Mouse (Mus musculus): Measurements from ENCODE around the gene Ptbp1.

The Ptbp1 gene

DNA sequence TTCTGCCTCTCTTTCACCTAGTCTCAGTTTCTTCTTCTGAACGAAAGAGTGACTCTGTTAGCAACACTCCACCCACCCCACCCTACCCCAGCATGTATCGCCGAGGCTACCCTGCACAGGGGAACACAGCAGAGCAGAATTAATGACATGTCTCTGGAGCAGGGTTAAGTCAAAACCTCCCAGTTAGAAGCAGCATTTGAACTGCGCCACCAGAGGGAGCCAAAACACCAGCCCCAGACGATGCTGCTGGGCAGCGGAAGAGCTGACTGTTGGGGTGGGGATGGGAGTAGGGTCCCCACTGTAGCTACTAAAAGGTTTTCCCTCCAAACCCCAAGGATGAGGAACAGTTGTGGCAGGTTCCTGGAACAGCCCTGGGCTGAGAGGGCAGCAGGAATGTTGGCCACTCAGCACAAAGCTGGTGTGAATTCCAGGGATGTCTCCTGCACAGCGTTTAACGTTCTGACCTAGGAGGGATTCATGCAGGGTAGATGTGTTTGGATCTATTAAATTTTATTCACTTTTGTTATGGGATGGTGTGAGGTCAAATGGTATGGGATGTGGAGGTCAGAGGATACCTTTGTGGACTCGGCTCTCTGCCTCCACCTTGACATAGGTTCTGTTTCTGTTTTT lies 19.3 kb upstream of the Ptbp1 start:
- peak; percentile 84 to 89 for DNase-seq

DNA sequence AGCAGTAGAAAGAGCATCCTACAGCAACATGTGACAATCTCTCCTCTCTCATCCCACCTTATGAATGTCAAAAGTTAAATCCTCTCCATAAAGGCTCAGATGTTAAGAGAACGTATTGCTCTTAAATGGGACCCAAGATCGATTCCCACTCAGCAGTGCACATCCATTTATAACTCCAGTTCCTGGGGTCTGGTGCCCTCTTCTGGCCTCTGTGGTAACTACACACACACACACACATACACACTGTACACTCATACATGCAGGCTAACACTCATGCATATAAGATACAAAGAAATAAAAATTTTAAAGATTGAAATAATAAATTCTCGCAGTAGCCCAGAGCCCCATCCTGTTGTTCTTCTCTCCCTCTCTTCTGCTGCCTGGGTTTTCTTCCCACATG lies 17.3 kb upstream of the Ptbp1 start:
- no peak for DNase-seq

DNA sequence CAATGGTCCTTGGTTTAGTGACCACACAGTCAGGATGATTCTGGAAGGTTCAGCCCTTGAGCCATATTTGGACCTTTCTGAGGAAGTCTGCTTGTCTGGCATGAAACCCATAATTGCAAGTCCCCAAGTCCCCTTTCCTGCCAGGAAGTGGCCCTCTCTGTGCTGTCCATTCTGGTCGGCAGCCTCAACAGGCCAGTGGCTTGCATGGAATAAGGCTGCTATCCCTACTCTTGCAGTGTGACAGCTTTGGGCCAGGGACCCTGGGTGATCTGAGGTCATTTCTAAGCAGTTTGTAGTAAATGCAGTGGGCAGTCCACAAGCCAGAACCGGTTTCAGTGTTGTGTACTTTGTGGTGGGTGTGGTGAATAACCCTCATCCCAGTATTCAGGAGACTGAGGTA lies 16.1 kb upstream of the Ptbp1 start:
- no peak for DNase-seq

DNA sequence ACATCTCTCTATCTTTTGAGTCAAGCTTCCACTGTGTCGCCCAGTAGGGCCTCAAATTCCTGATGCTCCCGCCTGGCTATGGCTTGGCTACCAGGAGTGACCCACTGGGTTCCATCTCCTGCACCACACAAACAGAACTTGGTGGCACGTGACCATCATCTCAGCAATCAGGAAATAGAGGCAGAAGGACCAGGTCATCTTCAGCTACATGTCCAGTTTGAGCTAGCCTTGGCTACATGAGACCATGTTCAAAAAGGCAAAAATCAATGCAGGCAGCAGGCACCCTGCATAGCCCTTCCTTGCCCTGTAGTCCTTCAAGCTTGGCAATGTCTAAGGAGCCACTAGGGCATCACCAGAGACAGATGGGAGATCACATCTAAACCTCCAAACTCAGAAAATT lies 14.1 kb upstream of the Ptbp1 start:
- no peak for DNase-seq

DNA sequence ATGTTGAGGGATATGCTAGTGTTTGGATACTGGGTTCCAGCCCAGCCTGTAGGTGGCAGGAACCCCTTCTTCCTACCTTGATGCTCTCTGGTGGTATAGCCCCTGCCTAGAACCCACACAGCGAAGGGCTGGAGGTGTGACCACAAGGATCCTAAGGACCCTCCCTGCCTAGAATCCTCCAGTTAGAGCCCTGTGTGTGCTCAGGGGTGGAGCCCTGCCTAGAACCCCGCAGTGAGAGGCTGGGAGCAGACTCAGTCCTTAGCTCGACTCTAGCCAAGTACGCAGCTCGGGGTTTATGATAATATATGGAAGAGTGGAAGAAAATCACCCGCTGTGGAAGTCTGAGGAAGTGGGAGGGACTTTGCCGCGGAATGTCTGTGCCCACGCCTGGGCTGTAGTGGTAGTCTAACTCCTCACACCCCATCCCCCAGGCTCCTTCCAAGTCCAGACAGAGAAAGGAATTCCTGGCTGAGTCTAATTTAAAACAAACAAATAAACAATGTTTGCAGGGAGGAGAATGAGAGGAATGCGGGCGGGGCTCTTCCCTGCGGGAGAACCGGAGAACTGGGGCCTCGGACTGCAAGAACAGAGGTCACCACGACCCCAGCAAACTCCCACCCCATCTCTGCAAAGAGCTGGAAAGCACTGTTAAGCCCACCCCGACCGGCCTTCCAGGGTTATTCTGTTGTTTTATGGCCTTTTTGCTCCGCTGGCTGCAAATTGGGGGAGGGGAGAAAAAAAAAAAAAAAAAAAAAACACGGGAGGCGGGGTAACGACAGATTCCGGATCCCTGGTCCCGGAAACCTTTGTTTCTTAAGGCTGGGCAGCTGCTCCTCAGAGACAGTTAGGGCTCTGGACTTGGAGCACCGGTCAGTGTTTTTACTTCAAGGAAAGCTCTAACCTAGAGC lies 13.3 kb upstream of the Ptbp1 start:
- DNase-seq, result peak; percentile 64 to 70

DNA sequence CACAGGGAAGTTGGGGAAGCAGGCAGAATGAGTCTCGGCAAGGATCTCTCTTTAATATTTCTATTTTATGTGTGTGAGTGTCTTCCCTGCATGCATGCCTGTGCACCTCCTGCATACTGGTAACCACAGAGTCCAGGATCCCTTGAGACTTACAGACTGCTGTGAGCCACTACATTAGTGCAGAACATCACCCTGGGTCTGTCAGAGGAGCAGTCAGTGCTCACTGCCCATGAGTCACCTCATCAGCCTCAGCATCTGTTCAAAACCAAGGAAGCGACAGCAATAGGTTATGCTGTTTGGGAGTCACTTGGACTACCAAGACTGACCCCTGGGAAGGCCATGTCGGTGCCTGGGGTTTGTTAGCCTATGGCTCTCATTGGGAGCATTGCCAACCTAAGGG lies 11.9 kb upstream of the Ptbp1 start:
- DNase-seq, result no peak

DNA sequence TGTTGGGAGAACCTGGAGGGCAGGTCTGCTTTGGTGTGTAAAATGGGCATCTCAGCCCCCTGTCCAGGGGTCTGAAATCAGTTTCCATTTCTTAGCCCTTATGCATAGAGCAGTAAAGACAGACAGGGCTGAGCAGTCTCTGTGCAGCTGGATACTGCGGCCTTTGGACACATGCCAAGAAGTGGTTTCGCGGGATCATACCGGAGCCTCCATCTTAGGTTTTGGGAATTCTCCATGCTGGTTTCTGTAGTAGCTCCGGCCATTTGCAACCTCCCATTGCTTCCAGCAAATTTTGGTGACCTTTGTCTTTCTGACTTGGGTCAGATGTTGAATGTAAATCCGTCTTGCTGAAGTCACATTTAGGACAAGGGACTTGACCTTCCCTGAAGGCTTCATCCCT lies 10.8 kb upstream of the Ptbp1 start:
- DNase-seq, result peak in 1 of 2 experiments; percentile 33

DNA sequence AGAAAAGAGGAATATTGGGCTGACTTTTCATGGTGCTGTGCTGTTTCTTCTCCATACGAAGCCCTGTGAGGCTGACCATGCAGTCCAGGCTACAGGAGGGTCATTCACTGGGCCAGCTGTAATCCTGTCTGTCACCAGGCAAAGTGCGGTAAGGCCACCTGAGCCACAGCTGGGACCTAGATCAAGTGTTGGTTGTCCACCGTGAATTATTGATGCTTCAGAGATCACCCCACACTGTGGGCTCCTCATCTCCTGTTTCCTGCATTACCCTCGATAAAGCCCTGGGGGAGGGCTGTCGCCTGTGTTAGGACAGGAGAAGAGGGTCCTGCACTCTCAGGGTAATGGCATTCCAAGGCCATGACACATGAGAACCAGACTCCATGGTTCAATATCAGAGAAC lies 7.7 kb upstream of the Ptbp1 start:
- no peak for DNase-seq

DNA sequence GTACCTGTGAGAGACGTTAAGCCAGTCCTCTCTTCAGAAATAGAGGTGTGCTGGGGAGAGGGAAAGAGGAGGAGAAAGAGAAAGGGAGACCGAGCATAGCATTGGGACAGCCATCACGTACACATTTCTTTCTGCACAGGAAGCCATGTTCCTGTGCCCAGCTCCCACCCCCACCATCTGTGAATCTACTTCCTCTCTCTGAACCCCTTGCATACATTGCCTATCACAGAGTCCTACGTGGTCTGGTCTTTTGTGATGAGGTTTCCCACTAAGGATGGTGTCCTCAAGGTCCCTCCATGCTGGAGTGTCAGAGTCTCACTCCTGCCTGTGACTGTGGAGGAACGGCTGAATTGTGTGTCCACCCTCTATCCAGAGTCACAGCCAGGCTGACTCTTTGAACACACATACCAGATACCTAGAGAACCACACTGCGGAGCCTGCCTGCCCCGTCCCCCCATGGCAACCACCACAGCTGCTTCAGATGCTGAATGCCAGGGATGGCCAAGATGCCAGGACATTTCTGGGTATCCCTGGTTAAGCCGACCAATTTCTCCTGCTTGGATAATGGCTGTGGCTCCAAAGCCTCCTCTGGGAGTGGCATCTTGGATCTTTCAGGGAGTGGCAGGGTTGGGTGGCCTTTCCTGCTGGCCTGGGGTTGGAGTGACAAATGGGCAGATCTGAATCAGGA lies 4.1 kb upstream of the Ptbp1 start:
- no peak for DNase-seq

DNA sequence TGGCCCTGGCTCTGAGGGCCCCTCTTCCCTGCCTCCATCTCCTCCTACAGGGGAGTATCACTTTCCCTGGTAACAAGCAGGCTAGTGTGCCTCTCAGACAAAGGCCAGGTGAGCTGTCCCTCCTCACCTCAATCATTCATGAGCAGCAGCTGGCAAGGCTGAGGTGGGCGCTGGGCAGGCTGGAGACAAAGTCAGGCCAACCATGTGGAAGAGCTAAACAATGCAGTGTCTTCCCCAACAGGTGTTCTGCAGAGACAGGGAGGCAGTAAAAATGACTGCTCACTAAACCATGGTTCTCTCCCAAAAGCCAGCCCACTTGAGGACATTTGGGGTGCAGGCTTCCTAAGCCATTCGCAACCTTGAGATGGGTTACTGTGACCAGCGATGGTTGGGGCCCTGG lies 2.6 kb upstream of the Ptbp1 start:
- DNase-seq, result no peak

DNA sequence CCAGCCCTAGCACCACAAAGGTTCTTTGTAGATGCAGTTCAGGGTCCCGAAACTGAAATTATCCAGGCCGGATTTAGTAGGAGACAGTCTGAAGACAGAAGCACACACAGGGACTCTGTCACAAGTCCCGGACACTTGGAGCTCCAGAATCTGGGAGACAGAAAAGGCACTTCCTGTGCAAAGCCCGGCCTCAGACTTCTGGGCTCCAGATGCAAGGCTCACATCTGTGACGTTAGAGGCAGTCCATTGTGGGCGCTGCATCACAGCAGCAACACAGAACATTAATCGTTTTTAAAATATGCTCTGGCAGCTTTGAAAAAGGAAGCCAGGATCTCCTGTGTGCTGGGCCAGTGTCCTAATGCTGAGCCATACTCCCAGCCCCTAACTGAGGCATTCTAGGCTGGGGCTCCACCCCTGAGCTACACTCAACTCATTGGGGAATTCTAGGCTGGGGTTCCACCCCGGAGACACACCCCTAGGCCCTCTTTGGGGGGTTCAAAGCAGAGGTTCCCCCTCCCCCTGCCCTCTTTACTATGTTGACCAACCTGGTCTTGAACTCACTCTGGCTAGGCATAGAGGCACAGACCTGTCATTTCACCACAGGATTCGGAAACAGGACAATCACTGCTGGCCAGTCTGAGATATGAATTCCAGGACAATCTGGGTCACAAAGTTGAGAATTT lies 2.0 kb upstream of the Ptbp1 start:
- no peak for DNase-seq

DNA sequence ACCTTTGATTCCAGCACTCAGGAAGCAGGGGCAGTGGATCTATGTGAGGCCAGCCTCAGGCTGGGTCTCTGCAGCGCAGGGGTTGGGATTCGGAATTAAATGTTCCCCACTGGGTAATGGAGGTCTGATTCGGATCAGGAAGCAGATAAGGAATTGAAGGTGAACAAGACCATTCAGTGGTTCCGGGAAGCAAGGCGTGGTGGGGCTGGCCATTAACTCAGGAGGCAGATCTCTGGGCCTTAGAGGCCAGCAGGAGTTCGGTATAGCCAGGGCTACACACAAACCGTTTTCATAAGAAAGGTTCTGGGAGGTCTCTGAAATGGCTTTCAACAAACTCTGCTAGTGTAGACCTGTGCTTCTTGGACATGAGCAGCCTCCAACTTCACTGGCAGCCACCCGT lies 1.4 kb upstream of the Ptbp1 start:
- DNase-seq, result no peak

DNA sequence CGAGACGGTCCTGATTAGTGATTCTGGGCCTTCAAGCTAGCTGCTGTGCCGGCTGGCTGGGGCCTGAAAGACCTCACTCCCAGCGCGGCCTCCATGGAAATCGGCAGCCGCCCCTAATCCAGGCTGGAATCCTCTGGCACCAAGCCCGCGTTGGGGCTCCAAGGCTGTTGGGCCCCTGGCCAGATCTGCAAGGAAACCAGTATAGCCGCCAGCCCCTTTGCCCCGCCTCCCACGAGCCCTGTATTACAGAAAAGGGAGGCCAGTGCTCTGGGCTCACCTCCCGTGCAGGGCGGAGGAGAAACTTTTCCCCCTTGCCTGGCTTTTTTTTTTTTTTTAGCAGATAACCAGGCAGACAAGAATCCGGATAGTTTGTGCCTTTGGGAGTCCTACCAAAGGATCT lies 835 bp upstream of the Ptbp1 start:
- peak; percentile 85 to 92 for DNase-seq

DNA sequence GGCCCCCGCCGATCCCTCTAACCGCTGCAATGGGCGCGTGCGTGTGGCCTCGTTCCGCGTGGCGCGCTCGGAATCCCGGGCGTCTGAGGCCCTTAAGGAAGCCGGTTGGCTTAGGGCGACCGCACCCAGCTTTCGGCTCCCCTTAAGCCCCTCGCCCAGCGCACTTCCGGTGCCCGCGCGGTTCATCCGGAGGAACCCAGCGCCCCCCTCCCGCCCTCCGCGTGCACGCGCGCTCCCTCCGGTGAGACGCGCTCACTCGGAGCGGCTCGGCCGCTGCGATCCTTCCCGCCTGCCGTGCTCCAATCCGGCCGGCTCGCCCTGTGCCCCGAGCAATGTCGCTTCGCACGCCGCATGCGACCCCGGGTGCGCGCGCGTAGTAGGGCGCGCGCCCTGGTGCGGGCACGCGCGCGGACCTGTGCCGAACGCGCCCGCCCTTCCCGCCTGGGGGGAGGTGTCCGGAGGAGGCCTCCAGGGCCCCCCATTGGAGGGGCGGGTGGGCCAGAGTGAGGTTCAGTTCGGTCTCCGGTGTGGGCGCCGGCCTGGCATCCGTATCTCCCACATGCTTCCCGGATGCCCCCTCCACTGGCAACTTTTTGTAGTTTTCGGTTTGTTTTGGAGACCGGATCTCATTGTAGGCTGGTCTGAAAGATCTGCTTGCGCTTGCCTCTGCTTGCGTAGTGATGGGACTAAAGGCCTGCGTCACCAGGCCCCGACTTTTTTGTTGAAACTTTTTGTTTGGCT lies 744 bp downstream of the Ptbp1 start:
- peak in 1 of 2 experiments; percentile 82 for DNase-seq

DNA sequence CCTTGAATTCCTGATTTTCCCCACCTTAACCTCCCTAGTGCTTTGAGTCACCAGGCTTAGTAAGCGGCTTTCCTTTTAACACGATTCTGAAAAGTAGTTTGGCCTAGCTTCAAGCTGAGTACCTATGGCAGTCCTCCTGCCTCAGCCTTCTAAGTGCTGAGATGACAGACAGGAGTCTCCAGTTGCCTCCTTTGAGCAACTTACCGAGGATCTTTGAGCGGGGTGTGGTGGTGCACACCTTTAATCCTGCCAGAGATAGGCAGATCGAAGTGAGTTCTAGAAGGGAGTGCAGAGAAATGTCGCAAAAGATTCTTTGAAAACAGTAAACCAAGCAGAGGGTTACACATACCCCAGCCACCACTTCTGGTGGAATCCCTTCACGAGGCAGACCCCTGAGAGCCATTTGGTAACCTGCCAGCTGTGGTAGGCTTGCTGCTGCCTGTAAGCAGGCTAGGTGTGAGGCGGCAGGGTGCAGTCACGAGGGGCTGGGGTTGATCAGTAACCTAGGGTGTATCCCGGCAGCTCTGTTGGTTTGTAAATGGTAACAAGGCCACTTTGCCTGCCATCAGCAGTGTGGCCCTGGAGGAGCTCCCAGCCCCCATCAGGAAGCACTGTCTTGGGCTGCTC lies 1.4 kb downstream of the Ptbp1 start:
- DNase-seq, result peak; percentile 44 to 53

DNA sequence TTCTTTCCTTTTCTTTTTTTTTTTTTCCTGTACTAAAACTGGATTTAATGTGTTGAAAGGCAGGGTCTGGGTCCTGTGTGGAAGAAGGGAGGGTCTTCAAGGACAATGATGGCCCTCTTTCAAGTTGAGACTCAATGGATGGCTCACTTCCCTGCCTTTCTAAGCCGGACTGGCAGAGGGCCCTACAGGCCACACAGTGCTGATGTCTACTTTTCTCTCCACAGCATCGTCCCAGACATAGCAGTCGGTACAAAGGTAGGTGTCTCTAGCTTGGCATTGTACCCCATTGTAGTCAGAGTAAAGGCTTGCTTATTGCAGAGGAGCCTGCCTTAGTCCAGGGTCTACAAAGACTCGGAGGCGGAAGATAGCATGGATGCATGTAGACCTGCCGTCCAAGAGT lies 2.1 kb downstream of the Ptbp1 start:
- DNase-seq, result no peak

DNA sequence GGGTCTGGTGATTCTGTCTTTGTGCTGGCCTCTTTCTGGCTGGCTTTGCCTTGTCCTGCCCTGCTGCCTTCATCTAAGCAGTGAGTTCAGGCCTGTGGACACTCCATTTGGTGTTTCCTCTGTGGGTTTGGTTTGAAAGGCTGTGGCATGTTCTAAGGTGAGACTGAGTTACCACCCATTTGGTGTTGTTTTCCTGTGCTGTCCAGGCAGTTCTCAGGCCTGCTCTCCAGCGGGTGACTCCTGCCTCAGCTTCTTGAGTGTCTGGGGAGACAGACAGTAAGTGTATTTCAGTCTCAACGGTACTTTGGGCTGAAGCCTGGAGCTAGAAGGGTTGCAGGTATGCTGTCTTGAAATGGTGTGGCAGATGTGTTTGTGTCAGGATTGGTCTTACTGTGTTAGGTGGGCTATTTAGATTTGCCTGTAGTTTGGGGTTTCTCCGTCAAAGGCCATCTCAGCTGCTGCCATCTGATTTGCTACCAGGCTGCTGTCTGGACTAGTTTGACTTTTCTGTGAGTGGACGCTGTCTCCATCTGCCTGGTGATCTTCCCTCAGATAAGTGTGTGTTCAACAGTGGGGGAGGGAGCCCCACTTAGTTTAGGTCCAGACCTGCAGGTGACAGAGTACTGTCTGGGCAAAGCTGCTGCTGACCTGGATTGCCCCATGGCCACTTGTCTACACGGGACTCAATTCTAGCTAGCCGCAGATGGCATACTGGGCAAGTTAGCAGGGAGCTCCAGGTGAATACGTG lies 2.7 kb downstream of the Ptbp1 start:
- no peak for DNase-seq

DNA sequence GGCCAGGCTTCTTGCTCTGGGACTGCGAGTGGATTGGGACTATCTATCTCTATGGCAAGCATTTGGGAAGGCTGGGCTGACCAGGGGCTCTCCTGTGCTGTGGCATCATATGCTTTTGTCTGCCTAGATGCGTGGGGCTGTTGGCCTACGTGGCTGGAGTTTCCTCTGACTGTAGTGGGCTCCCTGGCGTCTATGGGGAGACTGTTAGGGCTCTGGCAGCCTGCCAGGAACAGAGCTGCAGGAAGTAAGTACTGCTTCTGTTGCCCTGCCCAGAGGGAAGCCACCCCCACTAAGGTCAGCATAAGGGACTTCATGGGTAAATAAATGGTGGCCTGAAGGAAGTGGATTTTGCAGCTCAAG lies 3.2 kb downstream of the Ptbp1 start:
- DNase-seq, result peak; percentile 55 to 65

DNA sequence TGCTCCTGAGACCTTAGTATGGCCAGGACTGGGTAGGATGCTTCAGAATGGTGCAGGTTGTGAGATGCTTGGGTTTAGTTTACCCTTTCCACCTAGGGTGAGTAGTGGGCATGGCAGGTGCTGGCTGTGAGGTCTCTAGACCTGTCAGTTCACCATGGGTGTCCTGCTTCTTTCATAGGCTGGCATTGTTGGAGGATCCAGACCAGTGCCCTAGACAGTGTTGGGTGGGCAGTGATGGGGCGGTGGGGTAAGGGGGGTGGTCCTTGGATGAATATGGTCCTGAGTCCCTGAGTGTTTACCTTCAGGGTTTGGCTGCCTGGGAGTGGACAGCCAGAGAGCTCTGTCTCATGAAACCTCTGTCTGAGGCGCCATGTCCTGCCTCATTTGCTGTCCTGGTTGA lies 3.7 kb downstream of the Ptbp1 start:
- no peak for DNase-seq

DNA sequence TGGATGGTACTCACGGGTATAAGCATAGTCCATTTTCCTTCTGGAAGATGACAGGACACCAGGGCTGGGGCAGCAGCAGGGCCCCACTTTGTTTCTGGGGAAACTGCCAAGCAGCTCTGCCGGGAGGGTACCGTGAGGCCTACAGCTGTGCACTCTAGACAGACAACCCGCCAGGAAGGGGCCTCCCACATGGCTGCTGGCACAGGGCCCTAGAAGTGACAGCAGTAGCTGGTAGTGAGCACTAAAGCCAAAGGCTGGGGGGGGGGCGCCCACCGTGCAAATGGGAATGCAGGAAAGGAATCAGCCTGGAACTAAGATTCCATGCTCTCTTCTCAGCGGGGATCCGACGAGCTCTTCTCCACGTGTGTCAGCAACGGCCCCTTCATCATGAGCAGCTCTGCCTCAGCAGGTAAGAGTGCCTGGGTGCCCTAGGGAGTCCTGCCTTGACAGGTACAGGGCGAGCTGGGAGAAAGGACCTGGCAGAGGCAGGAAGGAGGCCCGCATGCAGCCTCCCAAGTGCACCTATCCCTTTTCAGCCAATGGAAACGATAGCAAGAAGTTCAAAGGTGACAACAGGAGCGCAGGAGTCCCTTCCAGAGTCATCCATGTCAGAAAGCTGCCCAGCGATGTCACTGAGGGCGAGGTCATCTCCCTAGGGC lies 4.3 kb downstream of the Ptbp1 start:
- DNase-seq, result peak; percentile 58 to 74

DNA sequence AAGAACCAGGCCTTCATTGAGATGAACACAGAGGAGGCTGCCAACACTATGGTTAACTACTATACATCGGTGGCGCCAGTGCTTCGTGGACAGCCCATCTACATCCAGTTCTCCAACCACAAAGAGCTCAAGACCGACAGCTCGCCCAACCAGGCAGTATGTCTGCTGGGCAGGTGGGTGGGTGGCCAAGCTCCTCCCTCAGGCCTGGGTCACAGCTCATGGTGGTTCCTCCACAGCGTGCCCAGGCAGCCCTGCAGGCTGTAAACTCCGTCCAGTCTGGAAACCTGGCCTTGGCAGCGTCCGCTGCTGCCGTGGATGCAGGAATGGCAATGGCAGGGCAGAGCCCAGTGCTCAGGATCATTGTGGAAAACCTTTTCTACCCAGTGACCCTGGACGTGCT lies 4.9 kb downstream of the Ptbp1 start:
- peak; percentile 39 to 42 for DNase-seq
